Mouse (Mus musculus): Measurements from ENCODE around the gene Cers6.

Cers6 gene

GRCm38 (mm10) chr2:68915742-68916141 lies 54.5 kb downstream of the Cers6 start:
- DNase-seq (ENCODE audit: low read depth in 2 of 2, low spot score in 2 of 2), result no peak

GRCm38 (mm10) chr2:68916299-68916698 lies 55.1 kb downstream of the Cers6 start:
- DNase-seq (ENCODE audit: low read depth in 2 of 2, low spot score in 2 of 2), result no peak

GRCm38 (mm10) chr2:68917010-68917409 lies 55.8 kb downstream of the Cers6 start:
- DNase-seq (ENCODE audit: low read depth in 2 of 2, low spot score in 2 of 2), result no peak

- no peak for DNase-seq (ENCODE audit: low read depth in 2 of 2, low spot score in 2 of 2)
Observed at GRCm38 (mm10) chr2:68917524-68917923, 56.3 kb downstream of the Cers6 start.

GRCm38 (mm10) chr2:68924344-68924743 lies 63.1 kb downstream of the Cers6 start:
- no peak for DNase-seq (ENCODE audit: low read depth in 2 of 2, low spot score in 2 of 2)

- DNase-seq (ENCODE audit: low read depth in 2 of 2, low spot score in 2 of 2), result no peak
Observed at GRCm38 (mm10) chr2:68925542-68925941, 64.3 kb downstream of the Cers6 start.

- no peak for DNase-seq (ENCODE audit: low read depth in 2 of 2, low spot score in 2 of 2)
Observed at GRCm38 (mm10) chr2:68926913-68927790, 65.9 kb downstream of the Cers6 start.

GRCm38 (mm10) chr2:68932240-68932639 lies 71.0 kb downstream of the Cers6 start:
- DNase-seq (ENCODE audit: low read depth in 2 of 2, low spot score in 2 of 2), result no peak

- no peak for DNase-seq (ENCODE audit: low read depth in 2 of 2, low spot score in 2 of 2)
Observed at GRCm38 (mm10) chr2:68932656-68933055, 71.4 kb downstream of the Cers6 start.

- DNase-seq (ENCODE audit: low read depth in 2 of 2, low spot score in 2 of 2), result no peak
Observed at GRCm38 (mm10) chr2:68934651-68935050, 73.4 kb downstream of the Cers6 start.

- DNase-seq (ENCODE audit: low read depth in 2 of 2, low spot score in 2 of 2), result no peak
Observed at GRCm38 (mm10) chr2:68935721-68936294, 74.6 kb downstream of the Cers6 start.

- no peak for DNase-seq (ENCODE audit: low read depth in 2 of 2, low spot score in 2 of 2)
Observed at GRCm38 (mm10) chr2:68936773-68937172, 75.5 kb downstream of the Cers6 start.

GRCm38 (mm10) chr2:68937833-68938232 lies 76.6 kb downstream of the Cers6 start:
- no peak for DNase-seq (ENCODE audit: low read depth in 2 of 2, low spot score in 2 of 2)

- no peak for DNase-seq (ENCODE audit: low read depth in 2 of 2, low spot score in 2 of 2)
Observed at GRCm38 (mm10) chr2:68944898-68945297, 83.7 kb downstream of the Cers6 start.

- DNase-seq (ENCODE audit: low read depth in 2 of 2, low spot score in 2 of 2), result no peak
Observed at GRCm38 (mm10) chr2:68945976-68946375, 84.7 kb downstream of the Cers6 start.

- no peak for DNase-seq (ENCODE audit: low read depth in 2 of 2, low spot score in 2 of 2)
Observed at GRCm38 (mm10) chr2:68946819-68947218, 85.6 kb downstream of the Cers6 start.

- DNase-seq (ENCODE audit: low read depth in 2 of 2, low spot score in 2 of 2), result no peak
Observed at GRCm38 (mm10) chr2:68949137-68949536, 87.9 kb downstream of the Cers6 start.

- DNase-seq (ENCODE audit: low read depth in 2 of 2, low spot score in 2 of 2), result no peak
Observed at GRCm38 (mm10) chr2:68949728-68950127, 88.5 kb downstream of the Cers6 start.

GRCm38 (mm10) chr2:68951706-68952105 lies 90.5 kb downstream of the Cers6 start:
- DNase-seq (ENCODE audit: low read depth in 2 of 2, low spot score in 2 of 2), result no peak

GRCm38 (mm10) chr2:68953688-68954087 lies 92.4 kb downstream of the Cers6 start:
- DNase-seq (ENCODE audit: low read depth in 2 of 2, low spot score in 2 of 2), result no peak

GRCm38 (mm10) chr2:68955496-68955895 lies 94.3 kb downstream of the Cers6 start:
- no peak for DNase-seq (ENCODE audit: low read depth in 2 of 2, low spot score in 2 of 2)

- no peak for DNase-seq (ENCODE audit: low read depth in 2 of 2, low spot score in 2 of 2)
Observed at GRCm38 (mm10) chr2:68956146-68956545, 94.9 kb downstream of the Cers6 start.

- no peak for DNase-seq (ENCODE audit: low read depth in 2 of 2, low spot score in 2 of 2)
Observed at GRCm38 (mm10) chr2:68957831-68958230, 96.6 kb downstream of the Cers6 start.

All from CD8-positive naive resting alpha-beta T cell, adult 2 months (primary cell).